Mouse (Mus musculus): Measurements from ENCODE around the gene Prpf6. TPM values are rescaled to one million over a fixed set of nuclear protein-coding genes. Genes with fewer than 3 reads are reported as not detected.

Gene Prpf6
- total RNA-seq, 2 experiments from 2014 or later, result 37.0 to 41.1 TPM

DNA sequence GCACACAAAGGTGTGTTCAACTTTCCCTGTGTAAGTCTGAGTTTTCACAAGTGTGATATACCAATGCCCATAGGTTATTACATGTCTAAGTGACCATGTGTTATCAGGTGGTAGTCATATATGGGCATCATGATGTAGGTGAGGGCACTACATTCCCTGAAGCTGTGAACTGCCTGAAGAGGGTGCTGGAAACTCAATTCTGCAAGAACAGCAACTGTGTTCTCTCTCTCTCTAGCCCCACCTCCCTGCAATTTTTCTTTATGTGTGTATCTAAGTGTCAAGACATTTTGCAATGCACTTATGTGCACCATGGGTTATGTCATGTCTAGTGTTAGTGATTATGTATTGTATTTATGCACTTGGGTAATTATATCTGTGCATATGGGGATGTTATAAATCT, 2.3 kb downstream of the Prpf6 start:
- intact Hi-C loops (cut with DNase I), result no loop called here
- no peak for DNase-seq

DNA sequence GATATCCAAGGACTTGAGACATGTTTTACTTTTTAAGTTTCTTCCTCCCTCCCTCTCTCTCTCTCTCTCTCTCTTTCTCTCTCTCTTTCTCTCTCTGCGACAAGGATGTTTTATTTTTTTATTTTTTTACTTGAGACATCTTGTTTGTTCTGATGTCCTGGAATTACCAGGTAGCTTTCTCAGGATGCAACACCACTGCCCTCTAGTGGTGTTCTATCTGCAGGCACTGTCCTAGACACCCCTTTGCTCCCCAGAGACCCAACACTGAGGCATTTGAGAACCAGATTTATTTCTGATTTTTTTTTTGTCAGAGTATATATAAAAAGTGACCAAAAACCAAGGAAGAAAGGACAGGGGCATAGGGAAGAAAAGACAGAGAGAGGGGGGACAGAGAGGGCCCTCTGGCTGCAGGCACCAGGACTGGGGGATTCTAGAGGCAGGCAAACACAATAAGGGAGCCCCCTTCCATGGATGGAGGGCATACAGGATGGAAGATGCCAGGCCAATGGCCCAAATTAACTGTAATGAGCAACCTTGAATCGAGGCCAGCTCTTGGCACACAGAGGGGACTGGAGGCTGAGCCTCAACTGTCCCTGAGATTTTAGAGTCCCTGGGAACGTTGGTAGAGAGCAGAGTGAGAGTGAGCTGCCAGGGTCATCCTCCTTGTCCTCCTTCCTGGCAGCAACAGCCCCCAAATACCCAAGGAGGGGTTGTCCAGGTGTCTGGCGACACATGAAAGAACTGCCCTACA, 3.5 kb downstream of the Prpf6 start:
- intact Hi-C loops (cut with DNase I), result no loop called here
- DNase-seq, result peak in 1 of 2 experiments; percentile 60

DNA sequence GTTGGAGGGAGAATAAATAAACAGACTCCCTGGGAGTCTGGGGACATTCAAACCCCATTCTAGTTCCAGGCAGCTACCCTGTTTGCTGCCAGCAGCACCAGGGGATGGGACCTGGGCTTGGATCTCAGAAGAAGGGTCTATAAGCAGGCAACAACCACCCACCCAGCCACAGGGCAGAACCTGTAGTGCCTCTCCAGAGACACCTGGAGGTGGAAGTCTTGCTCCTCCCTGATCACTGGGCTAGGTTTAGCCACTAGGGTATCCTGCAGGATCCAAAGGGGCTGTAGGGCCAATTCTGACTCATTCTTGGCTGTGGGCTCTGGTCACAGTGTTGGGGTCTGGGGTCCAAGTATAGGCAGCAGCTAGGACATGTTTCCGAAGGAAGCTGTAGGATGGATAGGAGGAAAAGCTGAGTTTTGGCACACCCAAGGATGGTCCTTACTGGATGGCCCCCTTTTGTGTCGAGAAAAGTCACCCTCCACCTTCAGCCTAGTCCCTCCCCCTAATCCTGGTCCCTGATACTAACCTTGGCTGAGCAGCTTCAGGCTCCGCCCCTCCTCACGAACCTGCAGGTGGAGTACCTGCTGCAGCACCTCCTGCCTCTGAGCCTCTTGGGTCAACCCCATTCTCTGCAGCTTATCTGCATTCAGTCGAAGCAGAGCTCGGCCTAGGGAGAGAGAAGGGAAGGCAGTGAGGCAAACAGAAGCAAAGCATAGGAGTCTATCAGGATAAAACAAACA, 4.7 kb downstream of the Prpf6 start:
- no peak for DNase-seq
- intact Hi-C loops (cut with DNase I), result no loop called here

DNA sequence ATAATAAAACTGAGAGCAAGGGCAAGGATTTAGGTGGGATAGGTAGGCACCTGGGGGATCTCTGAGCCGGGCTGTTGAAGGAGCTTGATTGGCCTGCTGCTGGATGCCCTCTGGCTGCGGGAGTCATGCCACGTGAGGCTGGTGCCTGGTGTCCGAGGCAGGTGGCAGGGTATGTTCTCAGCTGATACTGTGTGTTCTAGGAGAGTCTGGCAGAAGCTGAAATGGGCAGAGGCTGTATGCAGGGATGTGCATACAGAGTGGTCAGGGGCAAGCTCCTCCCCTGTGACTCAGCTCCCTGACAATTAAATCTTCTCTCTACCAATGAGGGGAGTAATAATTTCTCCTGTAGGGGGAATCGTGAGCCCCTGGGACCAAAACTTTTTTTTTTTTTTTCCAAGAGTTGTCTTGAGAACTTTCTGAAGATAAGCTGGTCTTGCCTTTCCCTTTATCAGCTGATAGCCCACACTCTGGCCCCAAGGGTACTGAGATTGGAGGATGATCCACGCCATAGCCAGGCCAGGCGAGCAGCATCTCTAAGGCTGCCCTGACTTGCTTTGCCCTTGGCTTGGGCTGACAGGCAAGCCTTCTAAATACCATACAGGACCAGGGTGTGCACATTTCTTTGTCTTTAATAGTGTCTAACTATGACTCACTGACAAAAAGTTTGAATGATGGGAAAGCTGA, 5.9 kb downstream of the Prpf6 start:
- no peak for DNase-seq
- intact Hi-C loops (cut with DNase I), result no loop called here

DNA sequence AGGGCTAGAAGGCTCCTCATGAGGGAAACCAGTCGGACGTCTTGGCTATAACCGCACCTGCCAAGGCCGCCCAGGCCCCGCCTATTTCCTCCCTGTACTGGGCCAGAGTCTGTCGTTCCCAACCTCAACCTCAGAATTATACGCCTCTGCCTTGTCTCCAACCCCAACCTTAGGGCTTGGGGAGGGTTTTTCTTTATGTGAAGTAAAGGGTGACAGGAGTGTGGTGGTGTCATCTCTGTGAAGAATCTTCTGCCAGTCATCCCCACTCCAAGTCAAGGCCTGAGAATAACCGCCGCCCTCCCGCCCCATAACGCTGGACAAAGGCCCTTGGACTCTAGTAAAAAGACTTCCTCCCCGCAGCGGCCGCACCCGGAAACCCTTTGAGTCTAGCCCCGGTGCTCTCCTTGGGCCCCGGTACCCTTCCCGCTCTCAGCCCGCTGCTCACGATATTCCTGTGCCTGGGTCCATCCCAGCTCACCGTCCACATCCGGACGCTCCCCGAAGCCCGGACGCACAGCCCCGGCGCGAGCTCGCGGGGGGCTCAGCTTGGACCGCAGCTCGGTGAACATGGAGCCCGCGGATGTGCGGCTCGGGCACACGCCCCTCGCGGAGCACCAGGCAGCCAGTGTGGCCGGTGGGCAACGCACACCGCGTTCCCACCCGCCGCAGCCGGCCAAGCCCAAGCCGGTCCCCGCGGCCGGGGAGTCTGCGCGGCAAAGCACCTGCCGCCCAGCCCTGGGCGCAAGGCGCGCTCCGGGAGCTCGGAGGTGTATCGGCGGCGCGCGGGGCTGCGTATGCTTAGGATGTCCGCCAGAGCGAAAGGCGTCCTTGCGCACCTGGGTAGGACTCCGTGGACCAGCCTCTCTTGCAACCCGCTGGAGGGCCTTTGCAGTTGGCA, 7.0 kb downstream of the Prpf6 start, which contains the start of gene Samd10:
Gene Samd10, minus strand, starts transcription at position 759 of the 898 bp plus-strand sequence.
- DNase-seq, result peak; percentile 53 to 56
- intact Hi-C loops (cut with DNase I), result no loop called here

DNA sequence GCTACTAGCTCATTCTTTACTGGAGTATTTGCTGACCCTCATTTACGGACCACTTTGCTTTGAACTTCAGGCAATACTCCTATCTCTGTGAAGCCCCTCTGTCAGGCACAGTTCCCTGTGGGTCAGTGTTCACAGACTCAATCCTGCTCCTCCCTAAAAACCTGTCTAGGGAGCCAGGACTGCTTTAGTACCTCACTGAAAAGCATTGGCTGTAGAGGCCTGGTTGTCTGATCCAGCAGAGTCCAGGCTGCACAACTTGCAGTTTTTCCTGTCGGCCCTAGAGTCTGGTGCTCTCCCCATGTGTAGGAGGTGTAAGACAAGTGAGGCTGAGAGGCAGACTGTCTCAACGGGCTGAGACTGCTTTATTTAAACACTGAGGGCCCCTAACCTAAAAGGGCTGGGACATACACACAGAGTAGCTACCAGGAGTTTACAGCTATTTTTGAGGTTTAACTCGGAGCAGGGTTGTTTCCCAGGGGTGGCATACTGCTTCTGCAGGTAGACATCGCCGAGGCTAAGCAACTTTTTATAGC, 8.6 kb downstream of the Prpf6 start:
- no peak for DNase-seq
- intact Hi-C loops (cut with DNase I), result loop anchor here (10.0 kb wide), 1 partner anchor 265 kb away; the partner anchor contains the start of gene Polr3k

DNA sequence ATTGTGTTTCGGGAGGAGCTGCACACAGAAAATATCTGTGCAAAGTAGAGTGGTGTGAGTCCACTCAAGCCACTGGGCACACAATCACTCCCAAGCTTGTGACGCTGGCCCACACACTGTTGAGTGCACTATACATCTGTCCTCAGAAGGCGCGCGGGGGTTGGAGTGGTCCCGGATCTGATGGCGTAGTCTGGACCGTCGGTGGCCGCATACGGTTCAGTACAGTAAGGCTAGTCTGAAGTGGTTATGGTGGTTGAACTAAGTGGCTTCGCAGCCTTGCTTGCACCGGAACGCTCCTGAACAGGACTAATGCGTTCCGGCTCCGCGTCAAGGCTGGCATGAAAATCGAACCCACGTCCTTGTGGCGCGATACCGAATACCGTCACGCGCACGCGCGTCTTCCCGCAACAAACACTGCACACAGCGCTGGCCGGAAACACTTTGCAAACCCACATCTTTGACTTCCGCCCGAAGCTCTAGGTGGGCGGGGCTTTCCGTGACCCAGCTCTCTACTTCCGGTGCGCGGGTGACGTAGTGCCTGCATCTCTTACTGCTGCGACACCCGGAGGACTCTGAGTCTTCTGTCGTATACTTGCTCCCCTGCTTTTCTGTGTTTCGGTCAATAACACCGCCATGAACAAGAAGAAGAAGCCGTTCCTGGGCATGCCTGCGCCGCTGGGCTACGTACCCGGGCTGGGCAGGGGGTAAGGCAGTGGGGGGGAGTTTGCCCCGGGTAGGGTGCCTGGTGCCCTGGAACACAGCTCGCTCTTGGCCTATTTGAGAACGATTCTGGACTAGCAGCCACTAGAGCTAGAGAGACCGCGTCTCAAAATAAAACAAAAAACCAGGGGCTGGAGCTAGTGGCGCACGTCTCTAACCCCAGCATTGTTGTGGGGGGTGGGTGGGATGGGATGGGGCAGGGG, 9.4 kb downstream of the Prpf6 start:
- intact Hi-C loops (cut with DNase I), result loop anchor here (10.0 kb wide), 1 partner anchor 264 kb away; the partner anchor contains the start of gene Polr3k
- DNase-seq, result peak; percentile 97 to 98

DNA sequence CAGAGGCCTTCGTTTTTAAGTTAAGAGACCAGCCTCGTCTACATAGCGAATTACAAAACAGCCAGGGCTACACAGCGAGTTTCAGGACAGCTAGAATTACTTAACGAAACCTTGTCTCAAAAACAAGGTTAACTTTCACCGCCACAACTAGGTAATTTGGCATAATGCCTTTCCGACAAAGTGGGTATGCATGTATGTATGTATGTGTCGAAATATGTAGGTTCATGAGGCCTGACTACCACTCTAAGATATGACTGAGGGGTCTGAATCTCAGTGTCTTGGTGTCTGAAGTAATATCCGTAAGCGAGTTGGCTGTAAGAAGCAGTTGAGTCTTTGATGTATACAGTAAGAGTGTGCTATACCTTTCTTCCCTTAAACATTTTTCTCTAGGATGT, 10.1 kb downstream of the Prpf6 start:
- no peak for DNase-seq
- intact Hi-C loops (cut with DNase I), result loop anchor here (10.0 kb wide), 1 partner anchor 263 kb away; the partner anchor contains the start of gene Polr3k

DNA sequence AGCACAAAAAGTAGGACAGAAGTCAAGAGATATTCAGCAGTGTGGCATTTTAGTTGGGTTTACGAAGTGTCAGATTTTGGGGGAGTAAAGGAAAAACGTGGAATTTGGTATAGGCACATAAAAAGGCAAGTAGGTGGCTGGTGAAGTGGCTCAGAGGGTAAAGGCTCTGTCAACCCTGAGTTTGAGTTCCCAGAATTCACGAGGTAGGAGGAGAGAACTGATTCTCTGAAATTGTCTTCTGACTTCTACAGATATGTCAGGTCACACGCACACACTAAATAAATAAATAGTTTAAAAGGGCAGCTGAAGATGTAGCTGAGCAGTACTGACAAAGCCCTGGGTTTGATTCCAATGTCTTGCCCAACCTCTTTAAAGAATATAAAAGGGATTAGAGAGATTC, 10.7 kb downstream of the Prpf6 start:
- no peak for DNase-seq
- intact Hi-C loops (cut with DNase I), result loop anchor here (10.0 kb wide), 1 partner anchor 262 kb away; the partner anchor contains the start of gene Polr3k

DNA sequence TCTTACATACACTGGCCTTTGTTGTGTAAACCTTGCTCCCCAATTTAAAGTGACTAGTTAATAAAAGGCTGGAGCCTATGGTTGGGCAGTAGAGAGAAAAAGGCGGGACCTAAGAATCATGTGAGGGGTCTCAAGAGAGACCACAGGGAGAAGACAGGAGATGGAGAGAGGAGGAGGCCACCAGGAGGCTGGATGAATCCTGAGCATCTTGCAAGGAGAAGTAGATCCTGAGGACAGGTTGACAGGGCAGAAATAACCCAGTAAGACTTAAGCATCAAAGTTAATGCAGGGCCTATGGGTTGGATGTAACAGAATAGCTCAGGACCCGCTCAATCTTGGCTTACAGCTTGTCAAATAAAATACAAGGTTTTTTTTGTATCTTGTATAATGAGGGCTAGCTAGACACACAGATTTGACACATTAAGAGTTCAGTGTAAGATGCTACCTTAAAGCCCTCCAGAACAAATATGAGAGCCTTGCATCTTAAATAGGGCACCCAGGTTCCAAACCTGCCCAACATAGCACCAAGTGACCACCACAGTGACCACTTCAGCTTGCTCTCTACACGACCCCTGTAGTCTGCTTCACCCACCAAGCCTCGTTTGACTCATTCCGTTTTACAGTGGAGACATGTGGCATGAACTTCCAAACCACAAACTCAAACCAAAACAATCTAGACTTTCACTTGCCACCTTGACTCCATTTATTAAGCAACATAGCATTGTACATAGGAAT, 27.3 kb downstream of the Prpf6 start:
- DNase-seq, result no peak
- intact Hi-C loops (cut with DNase I), result no loop called here

DNA sequence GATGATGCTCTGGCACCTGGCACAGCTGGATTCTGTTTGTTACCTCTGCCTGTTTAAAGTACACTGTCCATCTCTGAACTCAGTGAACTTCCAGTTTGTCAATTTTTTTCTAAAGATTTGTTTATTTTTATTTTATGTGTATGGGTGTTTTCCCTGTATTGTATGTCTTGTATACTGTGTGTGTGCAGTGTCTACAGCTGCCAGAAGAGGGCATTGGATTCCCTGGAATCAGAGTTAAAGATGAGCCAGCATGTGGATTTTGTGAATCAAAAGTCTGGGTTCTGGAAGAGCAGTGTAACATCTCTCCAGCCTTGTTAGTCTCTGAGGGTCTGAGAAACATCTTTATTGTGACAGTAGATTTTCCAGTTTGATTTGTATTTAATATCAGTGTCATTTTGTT, 31.7 kb downstream of the Prpf6 start:
- intact Hi-C loops (cut with DNase I), result loop anchor here (2.0 kb wide), 2 partner anchors 35 to 55 kb away; no protein-coding TSS in a partner anchor
- DNase-seq, result peak; percentile 14 to 41

DNA sequence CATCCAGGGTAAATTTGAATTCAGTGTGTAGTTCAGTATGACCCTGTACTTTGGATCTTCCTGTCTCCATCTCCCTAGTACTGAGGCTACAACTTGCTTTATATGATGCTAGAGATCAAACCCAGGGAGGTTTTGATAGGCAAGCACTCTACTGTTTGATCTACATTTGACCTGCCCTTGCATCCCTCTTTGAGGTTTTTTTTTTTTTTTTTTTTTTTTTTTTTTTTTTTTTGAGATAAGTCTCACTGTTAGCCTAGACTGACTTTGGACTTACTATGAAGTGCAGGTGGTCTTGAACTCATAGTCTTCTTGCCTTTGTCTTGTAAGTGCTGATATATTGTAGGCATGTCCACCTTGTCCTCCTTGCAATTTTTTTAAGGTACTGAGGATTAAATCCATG, 36.8 kb downstream of the Prpf6 start:
- no peak for DNase-seq
- intact Hi-C loops (cut with DNase I), result no loop called here

DNA sequence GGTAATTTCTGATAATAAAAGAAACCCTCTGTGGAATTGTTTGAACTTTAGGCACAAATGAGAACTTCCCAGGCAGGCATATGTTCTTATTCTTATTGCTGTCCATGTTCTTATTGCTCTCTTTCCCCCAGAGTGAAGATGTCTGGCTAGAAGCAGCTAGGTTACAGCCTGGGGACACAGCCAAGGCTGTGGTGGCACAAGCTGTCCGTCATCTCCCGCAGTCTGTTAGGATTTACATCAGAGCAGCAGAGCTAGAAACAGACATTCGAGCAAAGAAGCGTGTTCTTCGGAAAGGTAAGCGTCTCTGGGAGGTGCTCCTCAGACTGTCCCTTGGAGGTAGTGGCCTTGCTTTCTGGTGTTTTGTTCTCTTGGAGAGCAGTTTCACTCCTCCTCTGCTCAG, 41.0 kb downstream of the Prpf6 start:
- DNase-seq, result no peak
- intact Hi-C loops (cut with DNase I), result no loop called here

DNA sequence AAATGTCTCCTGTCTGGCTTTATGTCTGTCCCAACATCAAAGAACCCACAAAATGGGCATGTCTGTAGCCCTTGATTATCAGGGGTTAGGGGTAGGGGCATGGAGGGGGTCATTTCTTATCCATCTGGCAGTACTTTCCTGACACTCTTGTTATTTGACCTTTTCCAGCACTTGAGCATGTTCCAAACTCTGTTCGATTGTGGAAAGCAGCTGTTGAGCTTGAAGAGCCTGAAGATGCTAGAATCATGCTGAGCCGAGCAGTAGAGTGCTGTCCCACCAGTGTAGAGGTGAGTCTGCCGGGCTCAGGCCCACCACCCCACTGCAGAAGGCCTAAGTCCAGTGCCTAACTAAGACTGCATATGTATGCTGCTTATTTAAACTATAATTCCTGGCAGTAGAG, 44.2 kb downstream of the Prpf6 start:
- intact Hi-C loops (cut with DNase I), result no loop called here

DNA sequence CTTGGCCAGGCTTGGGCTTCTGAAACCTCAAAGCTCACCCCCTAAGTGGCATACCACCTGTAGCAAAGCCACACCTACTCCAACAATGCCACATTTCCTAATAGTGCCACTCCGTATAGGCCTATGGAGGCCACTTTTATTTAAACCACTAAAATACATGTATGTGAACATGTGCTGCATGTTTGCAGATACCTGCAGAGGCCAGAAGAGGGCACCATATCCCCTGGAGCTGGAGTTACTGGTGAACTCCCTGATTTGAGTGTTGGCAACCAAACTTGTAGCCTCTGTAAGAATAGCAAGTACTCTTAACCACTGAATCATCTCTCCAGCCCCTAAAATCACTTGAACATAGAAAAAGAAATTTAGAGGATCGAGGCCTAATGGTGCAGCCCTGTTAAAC, 52.7 kb downstream of the Prpf6 start:
- DNase-seq, result peak; percentile 39 to 64
- intact Hi-C loops (cut with DNase I), result loop anchor here (2.0 kb wide), 1 partner anchor 34 kb away; no protein-coding TSS in a partner anchor

More for the DNA sequence above, 44.2 kb downstream of the Prpf6 start:
- no peak for DNase-seq

DNA sequence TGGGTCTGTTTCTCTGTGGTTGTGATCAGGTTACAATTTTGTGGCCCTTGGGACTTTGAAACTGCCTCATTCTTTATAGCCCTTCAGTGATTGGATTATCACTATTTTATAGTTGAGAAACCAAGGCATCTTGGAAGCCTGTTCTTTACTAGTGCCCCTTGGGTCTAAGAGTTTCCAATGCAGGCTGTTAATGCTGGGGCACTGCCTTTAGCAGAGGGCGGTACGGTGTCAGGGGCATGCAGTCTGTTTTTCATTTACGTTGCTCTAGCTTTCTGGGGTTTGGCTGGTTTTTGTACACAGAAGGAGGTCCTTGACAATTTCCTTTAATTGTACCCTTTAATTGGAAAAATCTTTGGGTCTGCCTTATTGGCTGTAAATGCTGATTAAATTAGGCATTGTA, 54.0 kb downstream of the Prpf6 start:
- intact Hi-C loops (cut with DNase I), result loop anchor here (2.0 kb wide), 1 partner anchor 33 kb away; no protein-coding TSS in a partner anchor
- no peak for DNase-seq

DNA sequence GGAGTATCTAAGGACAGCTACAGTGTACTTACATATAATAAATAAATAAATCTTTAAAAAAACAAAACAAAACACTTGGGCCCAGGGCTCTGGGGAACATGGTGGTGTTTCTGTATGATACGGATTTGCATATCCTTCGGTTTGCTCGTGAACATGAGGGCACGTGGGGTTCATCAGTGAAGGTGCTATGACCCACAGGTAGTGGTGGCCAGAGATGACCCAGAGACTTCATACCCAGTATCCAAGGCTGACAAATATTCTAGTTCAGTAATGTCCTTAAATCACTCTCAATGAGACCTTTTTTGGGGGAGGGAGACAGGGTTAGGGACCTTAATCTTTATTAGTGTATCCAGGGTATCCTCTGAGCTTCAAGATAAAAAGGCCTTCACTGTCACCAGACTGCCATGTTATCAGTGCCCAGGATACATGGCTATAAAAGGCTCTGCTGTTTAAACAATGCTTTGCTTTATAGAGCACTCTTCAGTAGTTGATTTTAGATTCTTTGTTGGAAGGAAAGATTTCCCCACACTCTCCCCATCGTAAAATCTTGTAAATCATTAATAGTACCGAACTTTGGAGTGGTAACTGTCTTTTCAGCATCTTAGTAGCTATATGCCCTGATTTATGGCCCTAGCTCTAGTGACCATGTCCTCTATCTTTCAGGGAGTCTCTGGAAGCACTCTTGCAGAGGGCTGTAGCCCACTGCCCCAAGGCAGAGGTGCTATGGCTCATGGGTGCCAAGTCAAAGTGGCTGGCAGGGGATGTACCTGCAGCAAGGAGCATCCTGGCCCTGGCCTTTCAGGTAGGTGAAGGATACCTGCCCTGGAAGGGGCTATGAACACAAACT, 55.2 kb downstream of the Prpf6 start:
- no peak for DNase-seq
- intact Hi-C loops (cut with DNase I), result no loop called here

Data from heart, postnatal 10 days (tissue).